Mouse (Mus musculus) E14TG2a.4 (cell line): ENCODE data around the gene Tango6.

Experiments used
- CTCF ChIP-seq: conservative IDR thresholded peaks from 2 replicates; pipeline ENCODE4 v1.5.1; 2014; ENCODE audit warnings: low read length
- NANOG ChIP-seq: IDR thresholded peaks from 2 replicates; pipeline ENCODE4 v1.6.1; 2014; ENCODE audit warnings: borderline replicate concordance, low read length, mixed read lengths
- POU5F1 ChIP-seq: IDR thresholded peaks from 2 replicates; pipeline ENCODE4 v1.6.1; 2014; ENCODE audit warnings: low read length, borderline replicate concordance

GRCm38 (mm10) chr8:106794820-106795219, 112.0 kb downstream of the Tango6 start:
- TF ChIP-seq CTCF (no peak), NANOG (no peak), POU5F1 (no peak)
